Mouse (Mus musculus) bone marrow macrophage, adult 2 months (primary cell): ENCODE measurements around the gene Stard10.

ENCODE experiments used
- CTCF ChIP-seq: IDR thresholded peaks from 2 replicates; pipeline ENCODE4 v1.5.1; 2012; ENCODE audit warnings: low read depth, mild to moderate bottlenecking, low read length, moderate library complexity
- POLR2A ChIP-seq: IDR thresholded peaks from 2 replicates; pipeline ENCODE4 v1.6.1; 2012; ENCODE audit warnings: mild to moderate bottlenecking, low read depth, low read length, borderline replicate concordance

GRCm38 (mm10) chr7:101389256-101389655 lies 72.4 kb downstream of the Stard10 start:
- TF ChIP-seq CTCF (no peak), POLR2A (no peak)
